Mouse (Mus musculus): ENCODE measurements around the gene Mllt1. TPM values are rescaled to one million over a fixed set of nuclear protein-coding genes. Genes with fewer than 3 reads are reported as not detected.
"Not testable (repeated sequence)": the region's sequence is repeated elsewhere in the genome, so short reads cannot be mapped to it uniquely, and the experiment has no call there.

Gene Mllt1
- polyA plus RNA-seq, 1 experiment from 2014 or later, result 13.7 TPM

GRCm38 (mm10) chr17:56917166-56917565, 18.0 kb downstream of the Mllt1 start:
- no peak overlapping the region for H3K4me2 ChIP-seq (replicated peaks; ENCODE audit: low read depth)
- H3K4me3 ChIP-seq (ENCODE audit: low read depth, low read length), result no peak overlapping the region
- H3K27ac ChIP-seq (replicated peaks), result no peak overlapping the region
- no peak overlapping the region for H3K9ac ChIP-seq (ENCODE audit: low read length)
- no peak for ATAC-seq (ENCODE audit: low FRiP score, low TSS enrichment)
- no peaks in the 10 kb centered on the region for H3K4me1 ChIP-seq (replicated peaks; ENCODE audit: control insufficient read depth, insufficient read depth)
- 81% methylated on average over 2 of the region's 2 CpGs for WGBS
- no peak for TF ChIP-seq CTCF (IDR thresholded peaks at IDR 0.05; ENCODE audit: low read depth)
- TF ChIP-seq EP300 (optimal IDR thresholded peaks at IDR 0.05), result no peak
- no peaks in the 10 kb centered on the region for H3K27me3 ChIP-seq (ENCODE audit: control insufficient read depth, insufficient read depth, low read length)
- DNase-seq (ENCODE audit: low spot score), result no peak
- no peaks in the 10 kb centered on the region for H3K9me3 ChIP-seq (ENCODE audit: control insufficient read depth, low read length)
- H3K36me3 ChIP-seq (ENCODE audit: control insufficient read depth, insufficient read depth, low read length), result peaks cover 5% of the 10 kb centered on the region; the same call in 1 of the 2 replicates

GRCm38 (mm10) chr17:56913444-56913843, 21.8 kb downstream of the Mllt1 start:
- no peak overlapping the region for H3K4me3 ChIP-seq (ENCODE audit: low read depth, low read length)
- no peak for TF ChIP-seq CTCF (IDR thresholded peaks at IDR 0.05; ENCODE audit: low read depth)
- TF ChIP-seq EP300 (optimal IDR thresholded peaks at IDR 0.05), result no peak
- peaks cover 5% of the 10 kb centered on the region; the same call in 1 of the 2 replicates for H3K36me3 ChIP-seq (ENCODE audit: control insufficient read depth, insufficient read depth, low read length)
- ATAC-seq (ENCODE audit: low FRiP score, low TSS enrichment), result no peak
- no peak overlapping the region for H3K4me2 ChIP-seq (replicated peaks; ENCODE audit: low read depth)
- no peaks in the 10 kb centered on the region for H3K27me3 ChIP-seq (ENCODE audit: control insufficient read depth, insufficient read depth, low read length)
- no peaks in the 10 kb centered on the region for H3K4me1 ChIP-seq (replicated peaks; ENCODE audit: control insufficient read depth, insufficient read depth)
- H3K9me3 ChIP-seq (ENCODE audit: control insufficient read depth, low read length), result no peaks in the 10 kb centered on the region
- H3K27ac ChIP-seq (replicated peaks), result no peak overlapping the region
- DNase-seq (ENCODE audit: low spot score), result no peak
- no peak overlapping the region for H3K9ac ChIP-seq (ENCODE audit: low read length)

GRCm38 (mm10) chr17:56913023-56913422, 22.2 kb downstream of the Mllt1 start:
- H3K9ac ChIP-seq (ENCODE audit: low read length), result no peak overlapping the region
- no peak overlapping the region for H3K4me3 ChIP-seq (ENCODE audit: low read depth, low read length)
- H3K4me2 ChIP-seq (replicated peaks; ENCODE audit: low read depth), result no peak overlapping the region
- H3K27me3 ChIP-seq (ENCODE audit: control insufficient read depth, insufficient read depth, low read length), result no peaks in the 10 kb centered on the region
- ATAC-seq (ENCODE audit: low FRiP score, low TSS enrichment), result no peak
- peaks cover under 1% of the 10 kb centered on the region; the same call in 1 of the 2 replicates for H3K4me1 ChIP-seq (replicated peaks; ENCODE audit: control insufficient read depth, insufficient read depth)
- no peaks in the 10 kb centered on the region for H3K9me3 ChIP-seq (ENCODE audit: control insufficient read depth, low read length)
- TF ChIP-seq CTCF (IDR thresholded peaks at IDR 0.05; ENCODE audit: low read depth) (no peak), EP300 (optimal IDR thresholded peaks at IDR 0.05) (no peak)
- DNase-seq (ENCODE audit: low spot score), result no peak
- WGBS, result 89% methylated on average over 3 of the region's 3 CpGs
- H3K27ac ChIP-seq (replicated peaks), result no peak overlapping the region
- H3K36me3 ChIP-seq (ENCODE audit: control insufficient read depth, insufficient read depth, low read length), result peaks cover 5% of the 10 kb centered on the region; the same call in 1 of the 2 replicates

GRCm38 (mm10) chr17:56909764-56910163, 25.5 kb downstream of the Mllt1 start:
- not testable (repeated sequence) for H3K4me1 ChIP-seq (replicated peaks; ENCODE audit: control insufficient read depth, insufficient read depth); H3K36me3 ChIP-seq (ENCODE audit: control insufficient read depth, insufficient read depth, low read length); H3K27me3 ChIP-seq (ENCODE audit: control insufficient read depth, insufficient read depth, low read length); H3K9ac ChIP-seq (ENCODE audit: low read length); H3K27ac ChIP-seq (replicated peaks); H3K9me3 ChIP-seq (ENCODE audit: control insufficient read depth, low read length); H3K4me2 ChIP-seq (replicated peaks; ENCODE audit: low read depth); H3K4me3 ChIP-seq (ENCODE audit: low read depth, low read length)
- ATAC-seq (ENCODE audit: low FRiP score, low TSS enrichment) (0 out of 2 replicates have a peak, but pooled peaks have one; percentile 31), DNase-seq (ENCODE audit: low spot score) (peak; percentile 47)
- 64% methylated on average over 2 of the region's 2 CpGs for WGBS
- peak; percentile 43 for TF ChIP-seq CTCF (IDR thresholded peaks at IDR 0.05; ENCODE audit: low read depth)

- no peaks in the 10 kb centered on the region for H3K9me3 ChIP-seq (ENCODE audit: control insufficient read depth, low read length)
- ATAC-seq (ENCODE audit: low FRiP score, low TSS enrichment) (no peak), DNase-seq (ENCODE audit: low spot score) (no peak)
- peaks cover 9% of the 10 kb centered on the region; the same call in 1 of the 2 replicates for H3K36me3 ChIP-seq (ENCODE audit: control insufficient read depth, insufficient read depth, low read length)
- no peaks in the 10 kb centered on the region for H3K27me3 ChIP-seq (ENCODE audit: control insufficient read depth, insufficient read depth, low read length)
- no peak overlapping the region for H3K4me3 ChIP-seq (ENCODE audit: low read depth, low read length)
- TF ChIP-seq CTCF (IDR thresholded peaks at IDR 0.05; ENCODE audit: low read depth) (no peak), EP300 (optimal IDR thresholded peaks at IDR 0.05) (no peak)
- H3K9ac ChIP-seq (ENCODE audit: low read length), result peak overlapping the region; percentile 43; the same call in 1 of the 2 replicates
- H3K4me1 ChIP-seq (replicated peaks; ENCODE audit: control insufficient read depth, insufficient read depth), result peaks cover 6% of the 10 kb centered on the region; the same call in 1 of the 2 replicates
- H3K4me2 ChIP-seq (replicated peaks; ENCODE audit: low read depth), result no peak overlapping the region
- WGBS, result 18% methylated on average over 9 of the region's 9 CpGs
- peak overlapping the region; percentile 61 for H3K27ac ChIP-seq (replicated peaks)
These were observed 27.3 kb downstream of the Mllt1 start for GRCm38 (mm10) chr17:56907887-56908286.

- ATAC-seq (ENCODE audit: low FRiP score, low TSS enrichment), result peak; percentile 75
These were observed 28.1 kb downstream of the Mllt1 start for GRCm38 (mm10) chr17:56907096-56907495.

More at GRCm38 (mm10) chr17:56907096-56907495, 28.1 kb downstream of the Mllt1 start:
- Histone ChIP-seq H3K9ac (ENCODE audit: low read length) (no peak overlapping the region), H3K9me3 (ENCODE audit: control insufficient read depth, low read length) (no peaks in the 10 kb centered on the region), H3K27me3 (ENCODE audit: control insufficient read depth, insufficient read depth, low read length) (no peaks in the 10 kb centered on the region), H3K27ac (replicated peaks) (peak overlapping the region; percentile 61), H3K4me2 (replicated peaks; ENCODE audit: low read depth) (no peak overlapping the region), H3K4me1 (replicated peaks; ENCODE audit: control insufficient read depth, insufficient read depth) (peaks cover 6% of the 10 kb centered on the region; the same call in 1 of the 2 replicates), H3K36me3 (ENCODE audit: control insufficient read depth, insufficient read depth, low read length) (peaks cover 10% of the 10 kb centered on the region), H3K4me3 (ENCODE audit: low read depth, low read length) (no peak overlapping the region)
- peak; percentile 83 for DNase-seq (ENCODE audit: low spot score)
- WGBS, result 77% methylated on average over 5 of the region's 5 CpGs
- no peak for TF ChIP-seq EP300 (optimal IDR thresholded peaks at IDR 0.05)
- 0 out of 2 replicates have a peak, but pooled peaks have one; percentile 17 for TF ChIP-seq CTCF (IDR thresholded peaks at IDR 0.05; ENCODE audit: low read depth)

Measured in stomach, postnatal 0 days (tissue).